Mouse (Mus musculus) gastrocnemius, adult 18-20 months (tissue): ENCODE results near the gene Hinfp. TPM values are rescaled to one million over a fixed set of nuclear protein-coding genes. Genes with fewer than 3 reads are reported as not detected.
"Not testable (repeated sequence)": the region's sequence is repeated elsewhere in the genome, so short reads cannot be mapped to it uniquely, and the experiment has no call there.

Source experiments
- DNase-seq: peaks from one replicate; pipeline ENCODE4 v3.0.0; 2021; ENCODE audit warnings: low spot score
- total RNA-seq, 2 experiments: library from RNA; stranded (reverse); gene quantifications; 2 replicates each; pipeline ENCODE4 v1.2.3; 2021

Gene Hinfp
- total RNA-seq, 2 experiments from 2014 or later, result 5.2 TPM

GRCm38 (mm10) chr9:44313476-44314256 lies 8.2 kb upstream of the Hinfp start:
- DNase-seq, result no peak

- DNase-seq, result no peak
Measured at GRCm38 (mm10) chr9:44311136-44312134, 6.0 kb upstream of the Hinfp start.

- no peak for DNase-seq
Measured at GRCm38 (mm10) chr9:44310750-44311135, 5.3 kb upstream of the Hinfp start.

DNA sequence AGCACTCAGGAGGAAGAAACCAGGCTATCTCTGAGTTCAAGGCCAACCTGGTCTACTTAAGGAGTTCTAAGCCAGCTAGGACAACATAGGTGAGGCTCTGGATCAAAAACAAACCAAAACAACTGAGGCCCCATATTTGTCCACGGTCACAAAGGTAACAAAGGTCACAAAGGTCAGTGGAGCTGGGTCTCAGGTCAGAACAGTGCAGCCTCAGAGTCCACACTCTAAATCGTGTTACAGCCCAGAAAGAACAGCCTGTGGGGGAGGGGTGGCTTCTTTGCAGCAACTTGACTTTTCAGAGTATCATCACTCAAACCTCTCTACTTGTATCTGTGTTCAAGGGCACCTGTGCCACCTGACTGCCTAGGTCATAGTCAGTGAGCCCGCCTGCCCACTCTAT lies 4.3 kb upstream of the Hinfp start:
- DNase-seq, result no peak

GRCm38 (mm10) chr9:44307248-44307647 lies 1.8 kb upstream of the Hinfp start:
- DNase-seq, result no peak

GRCm38 (mm10) chr9:44306532-44306931 lies 1.1 kb upstream of the Hinfp start:
- DNase-seq, result no peak

- DNase-seq, result not testable (repeated sequence)
Measured at GRCm38 (mm10) chr9:44300001-44300400, 5.5 kb downstream of the Hinfp start.

DNA sequence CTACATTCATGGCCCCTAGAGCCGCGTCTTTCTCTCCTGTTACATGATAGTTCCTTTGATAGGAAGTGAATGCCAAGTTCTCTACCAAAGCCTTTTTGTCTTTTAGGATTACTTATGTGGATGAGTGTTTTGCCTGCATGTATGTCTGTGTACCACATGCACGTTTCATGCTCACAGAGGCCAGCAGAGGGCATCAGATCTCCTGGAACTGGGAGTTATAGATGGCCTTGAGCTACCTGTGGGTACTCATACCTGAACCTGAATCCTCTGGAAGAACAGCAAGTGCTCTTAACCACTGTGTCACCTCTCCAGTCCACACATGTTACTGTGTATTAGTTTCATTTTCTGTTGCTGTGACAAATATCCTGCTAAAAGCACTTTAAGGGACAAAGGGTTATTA lies 13.0 kb downstream of the Hinfp start:
- peak; percentile 17 for DNase-seq

- no peak for DNase-seq
Measured at GRCm38 (mm10) chr9:44288959-44289291, 16.5 kb downstream of the Hinfp start.

DNA sequence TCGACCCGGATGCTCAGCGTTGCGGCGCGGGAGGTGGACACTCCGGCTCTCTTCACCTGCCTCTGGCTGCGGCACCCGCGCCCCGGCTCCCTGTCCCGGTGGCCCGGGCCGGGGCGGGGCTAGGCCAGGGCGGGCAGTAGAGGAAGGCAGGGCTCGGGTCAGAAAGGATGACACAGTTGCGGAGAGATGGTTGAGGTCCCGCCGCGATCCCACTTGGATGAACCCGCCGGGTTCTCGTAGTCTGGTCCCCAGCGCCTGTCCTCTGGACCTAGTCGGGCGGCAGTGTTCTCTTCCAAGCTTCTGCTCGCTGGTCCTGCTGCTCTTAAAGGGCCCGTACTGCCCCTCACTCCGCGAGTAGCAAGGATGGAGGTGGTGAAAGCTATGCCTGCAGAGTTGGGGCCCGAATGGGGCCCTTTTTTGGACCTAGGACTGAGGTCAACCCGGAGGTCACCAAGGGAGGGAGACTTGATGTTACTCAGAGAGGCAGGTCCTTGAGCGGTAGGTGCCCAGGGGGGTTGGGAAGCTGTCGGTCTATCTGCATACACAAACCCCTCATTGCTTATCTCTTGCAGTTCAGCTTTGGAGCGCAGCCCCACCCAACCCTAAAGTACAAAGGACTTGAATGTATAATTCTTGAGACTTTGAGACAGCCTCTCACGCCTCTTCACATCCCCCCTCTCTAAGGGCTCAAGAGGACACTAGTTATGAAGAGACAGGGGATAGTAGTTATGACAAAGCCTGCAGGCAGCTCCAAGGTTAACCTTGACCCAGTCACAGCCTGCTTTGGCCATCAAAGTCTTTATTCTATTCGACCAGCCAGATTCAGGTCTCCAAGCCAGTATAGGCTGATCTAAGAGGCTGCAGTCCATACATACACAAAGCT lies 17.2 kb downstream of the Hinfp start, which contains the start of gene Abcg4:
TSS of gene Abcg4 (minus strand) at position 540 of the 883 bp plus-strand sequence.
- no peak for DNase-seq

DNA sequence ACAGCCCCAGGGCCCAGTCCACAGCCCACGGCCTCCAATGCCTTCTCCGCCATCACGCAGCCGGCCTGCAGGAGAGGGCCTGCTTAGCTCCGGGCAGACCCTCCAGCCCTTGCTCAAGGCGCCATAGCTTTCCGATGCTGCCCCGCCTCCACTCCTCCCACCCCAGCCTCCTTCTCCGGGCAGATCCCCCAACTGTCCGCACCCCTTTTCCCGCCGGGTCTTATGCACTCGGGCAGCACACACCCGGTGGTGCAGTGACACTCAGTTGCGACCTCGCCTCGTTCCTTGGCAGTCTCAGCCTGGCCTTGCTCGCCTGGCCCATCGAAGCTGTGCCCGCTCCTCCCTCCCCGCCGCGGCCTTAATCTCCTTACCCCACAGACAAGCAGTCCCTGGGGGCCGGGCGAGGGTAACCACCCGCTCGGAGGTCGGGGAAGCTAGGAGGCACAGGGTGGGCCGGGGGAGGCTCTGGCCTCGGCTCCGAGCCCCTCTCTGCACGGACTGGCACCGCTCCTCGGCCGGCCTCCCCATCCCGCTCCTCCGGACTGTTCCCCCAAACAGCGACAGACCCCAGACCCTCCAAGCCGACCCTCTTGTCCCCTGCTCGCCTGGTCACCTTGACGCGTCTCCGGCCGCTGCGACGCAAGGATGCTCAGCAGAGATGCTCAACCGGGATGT lies 17.9 kb downstream of the Hinfp start:
- no peak for DNase-seq

DNA sequence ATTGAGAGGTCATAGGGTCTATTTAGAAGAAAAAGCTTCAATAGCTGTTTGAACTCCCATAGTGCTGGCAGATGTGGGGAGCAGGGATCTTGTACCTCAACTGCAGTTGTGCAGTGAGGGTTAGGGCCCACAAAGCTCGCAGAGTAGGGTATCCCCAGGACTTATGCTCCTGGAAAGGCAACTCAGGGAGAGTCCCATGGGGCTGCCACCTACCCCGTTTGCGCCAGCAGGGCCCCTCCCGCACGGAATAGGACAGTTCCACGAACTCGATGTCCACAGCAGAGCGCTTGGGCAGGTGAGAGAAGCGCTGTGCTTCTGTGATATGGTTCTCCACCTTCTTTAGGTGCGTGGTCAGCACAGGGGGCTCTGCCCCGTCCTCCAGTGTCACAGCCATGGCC lies 18.5 kb downstream of the Hinfp start:
- DNase-seq, result no peak

DNA sequence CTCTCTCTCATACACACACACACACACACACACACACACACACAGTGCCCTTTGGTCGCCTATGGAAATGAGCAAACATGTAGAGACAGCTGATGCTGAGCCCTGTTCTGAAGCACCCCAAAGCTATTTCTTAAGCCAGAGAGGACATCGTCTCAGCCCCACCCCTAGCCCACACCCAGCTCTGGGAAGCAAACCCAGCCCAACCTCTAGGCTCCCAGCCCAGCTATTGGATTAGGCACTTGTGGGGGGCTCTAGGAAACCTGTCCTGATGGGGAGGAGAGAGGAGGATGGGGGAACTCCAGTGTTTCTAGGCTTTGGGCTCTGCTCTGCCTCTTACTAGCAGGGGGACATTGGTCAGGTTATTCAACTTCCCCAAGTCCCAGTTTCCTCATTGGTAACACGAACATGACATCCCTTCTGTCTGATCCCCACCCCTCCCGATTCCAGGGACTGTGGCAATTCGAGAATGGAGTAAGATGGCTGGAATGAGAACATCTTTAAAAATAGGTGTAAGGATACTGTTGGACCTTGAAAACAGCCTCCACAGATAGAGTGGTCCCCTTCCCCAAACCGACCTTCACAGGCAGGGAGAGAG lies 19.1 kb downstream of the Hinfp start:
- no peak for DNase-seq

GRCm38 (mm10) chr9:44283183-44283582 lies 22.3 kb downstream of the Hinfp start:
- DNase-seq, result no peak

- no peak for DNase-seq
Measured at GRCm38 (mm10) chr9:44269973-44270372, 35.5 kb downstream of the Hinfp start.

DNA sequence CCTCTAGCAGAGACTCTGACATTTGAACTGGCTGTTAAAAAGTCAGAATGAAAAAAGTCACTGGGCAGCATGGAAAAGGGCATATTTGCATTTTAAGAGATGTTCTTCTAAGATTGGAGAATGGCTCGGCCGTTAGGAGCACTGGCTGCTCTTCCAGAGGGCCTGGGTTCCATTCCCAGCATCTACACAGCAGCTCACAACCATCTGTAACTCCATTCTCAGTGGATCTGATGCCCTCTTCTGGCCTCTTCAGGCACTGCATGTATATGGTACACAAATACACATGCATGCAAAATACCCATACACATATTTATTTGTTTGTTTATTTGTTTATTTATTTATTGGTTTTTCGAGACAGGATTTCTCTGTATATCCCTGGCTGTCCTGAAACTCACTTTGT lies 36.4 kb downstream of the Hinfp start:
- DNase-seq, result peak; percentile 33

DNA sequence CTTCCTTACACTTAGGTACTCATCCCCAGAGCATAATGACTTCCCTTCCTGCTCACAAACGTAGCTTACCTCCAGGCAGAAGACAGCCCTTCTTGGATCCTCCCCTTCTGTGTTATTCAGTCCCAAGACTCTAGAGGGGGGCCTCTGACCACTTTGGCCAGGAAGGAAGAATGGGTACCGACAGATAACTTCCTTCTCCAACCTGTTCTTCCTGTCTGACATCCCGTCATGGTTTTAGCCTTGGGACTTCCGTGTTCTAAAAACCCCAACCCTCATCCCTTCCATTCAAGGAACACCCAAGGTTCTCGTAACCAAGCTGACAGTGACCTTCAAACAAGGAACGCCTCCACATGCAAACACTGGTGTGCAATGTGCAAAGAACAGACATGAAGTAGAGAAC lies 37.0 kb downstream of the Hinfp start, which contains the start of gene Nlrx1:
TSS of gene Nlrx1 (minus strand) at position 168 of the 400 bp plus-strand sequence.
- no peak for DNase-seq

GRCm38 (mm10) chr9:44268027-44268360 lies 37.5 kb downstream of the Hinfp start:
- DNase-seq, result peak; percentile 87

GRCm38 (mm10) chr9:44267319-44268026 lies 38.0 kb downstream of the Hinfp start:
- DNase-seq, result peak; percentile 28
